Mouse (Mus musculus) heart, postnatal 36 days (tissue): Measurements from ENCODE around the gene Lax1. TPM values are rescaled to one million over a fixed set of nuclear protein-coding genes. Genes with fewer than 3 reads are reported as not detected.
A peak's percentile ranks its signal among the peaks of the same experiment; 100 is the strongest.
"Not testable (repeated sequence)": the region's sequence is repeated elsewhere in the genome, so short reads cannot be mapped to it uniquely, and the experiment has no call there.

ENCODE experiments used
- DNase-seq, 2 experiments: peaks; one replicate each; pipeline ENCODE4 v3.0.0; 2021 to 2022
- intact Hi-C: fragments of 180-260 bp; cut with DNase I; formaldehyde crosslinking; loops from one replicate; pipeline ENCODE4 v1.15.1; 2025
- total RNA-seq, 2 experiments: library from RNA; stranded (reverse); gene quantifications; 2 replicates each; pipeline ENCODE4 v1.2.3; 2021

The Lax1 gene
- under 1 TPM; 0.22 to 0.33 TPM for total RNA-seq

DNA sequence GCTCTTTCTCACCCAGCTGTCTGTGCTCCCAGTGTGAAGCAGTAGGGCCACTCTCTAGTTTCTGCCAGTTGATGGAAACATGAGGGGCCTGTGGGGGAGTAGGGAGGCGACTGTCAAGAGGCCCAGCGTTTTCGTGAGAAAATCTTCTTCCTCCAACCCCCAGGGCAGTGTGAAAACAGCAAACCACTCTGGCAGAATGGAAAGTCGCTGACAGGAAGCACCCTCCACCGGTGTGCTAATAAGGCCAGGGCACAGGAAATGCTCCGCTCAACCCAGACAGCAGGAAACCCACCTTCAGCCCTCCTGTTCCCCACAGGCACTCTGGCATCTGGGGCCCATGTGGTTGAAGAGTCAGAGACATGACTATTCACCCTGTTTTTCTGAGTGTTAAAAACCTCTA lies at the start of gene Lax1:
TSS of gene Lax1 (minus strand) at position 212 of the 400 bp plus-strand sequence.
- intact Hi-C loops = no loop called here

GRCm38 (mm10) chr1:133736664-133737063 lies 46.8 kb upstream of the Lax1 start:
- intact Hi-C loops = loop anchor here (1.0 to 5.0 kb wide), 4 partner anchors 62 to 371 kb away; no protein-coding TSS in a partner anchor
- DNase-seq = no peak

More for the DNA sequence above, at the start of gene Lax1:
- DNase-seq = no peak

DNA sequence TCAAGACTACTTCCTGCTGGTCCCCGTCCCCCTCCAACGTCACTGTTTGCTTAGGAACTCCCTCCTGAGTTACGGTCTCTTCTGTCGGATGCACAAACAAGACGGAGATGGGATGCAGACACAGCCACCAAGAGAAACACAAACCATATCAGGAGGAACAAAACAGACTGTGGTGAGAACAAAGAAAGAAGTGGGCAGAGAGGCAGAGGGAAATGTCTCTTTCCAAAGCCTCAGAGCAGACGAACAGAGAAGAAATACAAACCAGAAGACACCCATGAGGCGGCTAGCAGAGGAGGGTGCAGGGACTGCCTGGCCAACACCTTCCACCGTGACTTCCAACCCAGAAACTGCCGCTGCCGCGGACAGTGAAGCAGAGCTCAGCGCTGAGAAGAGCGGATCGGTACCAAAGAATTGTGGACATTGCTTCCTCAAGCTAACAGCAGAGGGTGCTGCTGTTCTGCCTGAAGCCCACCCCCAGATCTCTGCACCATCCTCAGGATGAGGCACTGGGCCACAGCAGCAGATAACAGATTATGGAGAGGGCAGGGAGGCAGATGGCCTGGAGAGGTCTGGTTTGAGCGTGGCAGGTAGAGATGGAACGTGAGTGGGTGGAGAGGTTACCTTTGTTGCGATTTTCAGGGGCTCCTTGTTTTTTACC lies 46.2 kb upstream of the Lax1 start:
- peak; percentile 57 to 63 for DNase-seq

GRCm38 (mm10) chr1:133732814-133733213 lies 42.9 kb upstream of the Lax1 start:
- intact Hi-C loops = no loop called here

More for the DNA sequence above, 46.2 kb upstream of the Lax1 start:
- intact Hi-C loops = loop anchor here (1.0 to 5.0 kb wide), 4 partner anchors 63 to 371 kb away; no protein-coding TSS in a partner anchor

GRCm38 (mm10) chr1:133728339-133728738 lies 38.4 kb upstream of the Lax1 start:
- intact Hi-C loops = no loop called here
- DNase-seq = no peak

More at GRCm38 (mm10) chr1:133732814-133733213, 42.9 kb upstream of the Lax1 start:
- DNase-seq = no peak

DNA sequence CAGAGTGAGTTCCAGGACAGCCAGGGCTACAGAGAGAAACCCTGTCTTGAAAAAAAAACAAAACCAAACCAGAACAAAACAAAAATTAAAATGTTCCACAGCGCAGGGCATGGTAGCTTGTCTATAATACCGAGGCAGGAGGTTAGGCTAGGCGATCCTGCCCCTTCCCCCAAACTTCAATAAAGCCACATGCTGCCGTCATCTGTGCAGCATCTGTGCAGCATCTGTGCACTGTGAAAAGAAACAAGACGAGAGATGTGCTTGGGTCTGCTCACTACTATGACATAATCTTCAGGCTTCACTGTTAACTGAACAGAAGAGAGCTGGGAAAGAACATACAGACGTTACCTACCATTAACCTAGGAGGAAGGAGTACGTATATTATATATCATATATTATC lies 30.4 kb upstream of the Lax1 start:
- no peak for DNase-seq
- intact Hi-C loops = no loop called here

DNA sequence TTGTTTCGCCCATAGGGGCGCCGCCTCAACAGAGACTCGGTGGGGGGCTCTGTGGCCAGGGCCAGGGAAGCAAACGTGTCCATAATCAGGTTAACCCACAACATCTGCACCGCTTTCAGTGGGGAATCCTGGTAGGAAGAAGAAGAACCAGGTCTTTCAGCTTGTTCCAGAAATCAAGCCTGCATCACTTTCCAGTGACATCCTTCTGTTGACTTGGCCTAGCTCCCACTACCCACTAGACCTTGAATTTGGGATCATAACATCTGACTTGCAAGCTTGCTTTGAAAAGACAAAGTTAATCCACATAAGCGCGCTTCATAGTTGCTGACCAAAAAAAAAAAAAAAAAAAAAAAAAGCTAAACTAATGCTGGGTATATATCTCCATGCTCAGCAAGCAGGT lies 28.9 kb upstream of the Lax1 start:
- intact Hi-C loops = no loop called here
- no peak for DNase-seq

- intact Hi-C loops = no loop called here
Measured at GRCm38 (mm10) chr1:133718296-133718695, 28.4 kb upstream of the Lax1 start.

GRCm38 (mm10) chr1:133716464-133716863 lies 26.6 kb upstream of the Lax1 start:
- DNase-seq = peak; percentile 25 to 47
- intact Hi-C loops = no loop called here

More at GRCm38 (mm10) chr1:133718296-133718695, 28.4 kb upstream of the Lax1 start:
- no peak for DNase-seq

DNA sequence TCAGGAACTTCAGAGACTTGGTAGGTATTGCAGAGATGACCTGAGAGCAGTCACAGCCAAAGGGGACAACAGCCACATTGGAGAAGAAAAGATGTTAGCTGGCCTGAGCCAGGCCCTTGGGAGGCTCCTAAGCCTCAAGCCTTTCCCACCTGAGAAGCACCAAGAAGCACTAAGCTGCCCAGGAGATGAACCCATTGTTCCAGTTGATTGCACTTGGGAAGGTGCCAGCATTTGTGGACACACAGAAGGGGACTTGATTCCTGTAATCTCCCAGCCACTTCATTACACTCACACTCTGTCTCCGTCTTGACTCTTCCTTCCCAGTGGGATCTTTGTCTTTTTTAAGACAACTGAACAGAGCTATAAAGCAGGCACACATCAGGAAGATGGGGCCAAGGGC lies 25.3 kb upstream of the Lax1 start:
- intact Hi-C loops = no loop called here
- no peak for DNase-seq

GRCm38 (mm10) chr1:133713009-133713370 lies 23.1 kb upstream of the Lax1 start:
- no peak for DNase-seq
- intact Hi-C loops = loop anchor here (5.0 kb wide), 1 partner anchor 76 kb away; no protein-coding TSS in a partner anchor

GRCm38 (mm10) chr1:133712288-133713008 lies 22.5 kb upstream of the Lax1 start:
- no peak for DNase-seq
- intact Hi-C loops = loop anchor here (5.0 kb wide), 1 partner anchor 75 kb away; no protein-coding TSS in a partner anchor

GRCm38 (mm10) chr1:133711376-133711775 lies 21.5 kb upstream of the Lax1 start:
- no peak for DNase-seq
- intact Hi-C loops = loop anchor here (5.0 kb wide), 1 partner anchor 74 kb away; no protein-coding TSS in a partner anchor

- intact Hi-C loops = loop anchor here (5.0 kb wide), 1 partner anchor 74 kb away; no protein-coding TSS in a partner anchor
- no peak for DNase-seq
Measured at GRCm38 (mm10) chr1:133710895-133711294, 21.0 kb upstream of the Lax1 start.

- DNase-seq = no peak
- intact Hi-C loops = no loop called here
Measured at GRCm38 (mm10) chr1:133709292-133709691, 19.4 kb upstream of the Lax1 start.

DNA sequence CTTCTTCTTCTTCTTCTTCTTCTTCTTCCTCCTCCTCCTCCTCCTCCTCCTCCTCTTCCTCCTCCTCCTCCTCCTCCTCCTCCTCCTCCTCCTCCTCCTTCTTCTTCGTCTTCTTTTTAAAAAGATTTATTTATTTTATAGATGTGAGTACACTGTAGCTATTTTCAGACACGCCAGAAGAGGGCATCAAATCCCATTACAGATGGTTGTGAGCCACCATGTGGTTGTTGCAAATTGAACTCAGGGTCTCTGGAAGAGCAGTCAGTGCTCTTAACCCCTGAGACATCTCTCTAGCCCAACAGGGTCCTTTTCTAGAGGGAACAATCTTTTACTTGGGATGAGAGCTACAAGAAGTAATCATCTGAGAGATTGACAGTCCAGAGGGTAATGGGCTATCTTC lies 11.9 kb upstream of the Lax1 start:
- intact Hi-C loops = loop anchor here (1.0 kb wide), 1 partner anchor 194 kb away; no protein-coding TSS in a partner anchor
- DNase-seq = not testable (repeated sequence)

GRCm38 (mm10) chr1:133697935-133698620 lies 8.2 kb upstream of the Lax1 start:
- intact Hi-C loops = no loop called here
- DNase-seq = no peak

DNA sequence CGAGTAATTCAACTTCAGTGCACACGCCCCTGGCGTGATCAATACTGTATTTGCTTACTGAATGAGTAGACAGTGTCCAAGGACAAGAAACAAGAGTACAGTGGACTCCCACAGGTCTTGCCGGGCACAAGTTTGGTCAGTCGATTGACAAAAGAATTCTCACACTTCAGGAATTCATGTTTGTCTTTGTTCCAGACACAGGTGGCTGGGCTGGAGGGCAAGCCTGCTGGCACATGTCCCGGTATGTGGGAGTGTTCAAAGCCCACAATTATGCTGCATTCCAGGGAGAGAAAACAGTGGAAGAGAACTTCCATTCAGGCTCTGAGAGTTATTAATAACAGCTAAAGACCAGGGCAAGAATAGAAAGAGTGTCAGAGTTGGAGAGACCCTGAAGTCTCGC lies 6.0 kb upstream of the Lax1 start:
- intact Hi-C loops = no loop called here

DNA sequence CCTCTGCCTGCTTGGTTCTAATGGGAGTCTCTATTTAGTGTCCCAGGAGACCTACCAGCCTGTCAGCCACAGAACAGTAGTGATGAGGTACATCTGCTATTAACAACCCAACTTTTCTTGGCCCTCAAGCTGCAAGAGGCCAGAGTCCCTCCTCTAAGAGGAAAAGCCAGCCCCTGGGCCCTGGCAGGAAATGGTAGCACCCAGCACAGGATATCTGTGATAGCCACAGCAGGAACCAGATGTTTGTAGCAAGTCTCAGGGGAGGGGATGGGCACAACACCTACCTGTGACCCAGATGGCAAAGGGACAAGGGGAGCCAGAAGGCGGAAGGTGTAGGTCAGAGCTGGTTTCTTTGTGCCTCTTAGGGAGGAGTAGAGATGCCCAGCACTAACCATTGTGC lies 5.0 kb upstream of the Lax1 start:
- intact Hi-C loops = no loop called here
- DNase-seq = peak in 1 of 2 experiments; percentile 29

More for the DNA sequence above, 6.0 kb upstream of the Lax1 start:
- peak in 1 of 2 experiments; percentile 29 for DNase-seq

DNA sequence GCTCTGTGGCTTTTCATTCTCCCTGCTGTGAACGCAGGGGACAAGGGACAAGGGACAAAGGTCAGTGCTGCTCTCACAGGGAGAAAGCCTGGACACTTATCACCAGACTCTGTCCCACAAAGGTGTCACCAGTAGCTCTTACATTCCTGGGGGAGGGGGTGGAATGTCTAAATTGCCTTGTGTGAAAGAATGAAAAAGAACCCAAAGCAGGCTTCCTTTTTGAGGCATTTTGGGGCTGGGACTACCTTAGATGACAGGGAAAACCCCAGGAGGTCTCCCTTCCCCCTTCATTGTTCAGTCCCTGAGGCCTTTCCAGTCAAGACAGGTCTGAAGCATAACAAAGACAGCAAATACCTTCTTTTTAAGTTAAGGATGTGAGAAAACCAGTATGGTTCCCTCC lies 4.4 kb upstream of the Lax1 start:
- no peak for DNase-seq
- intact Hi-C loops = no loop called here

GRCm38 (mm10) chr1:133693536-133694114 lies 3.7 kb upstream of the Lax1 start:
- intact Hi-C loops = no loop called here
- no peak for DNase-seq
